Mouse (Mus musculus) layer of hippocampus, postnatal 14 days (tissue): ENCODE measurements around the gene Ilf2. TPM values are rescaled to one million over a fixed set of nuclear protein-coding genes. Genes with fewer than 3 reads are reported as not detected.

Source experiments
- DNase-seq, 2 experiments: peaks; one replicate each; pipeline ENCODE4 v3.0.0; 2021 to 2022; ENCODE audit warnings: low spot score in 2 of 2, mixed read lengths in 1 of 2
- long read RNA-seq, 2 experiments: library from polyadenylated mRNA; stranded (forward); transcript quantifications; one replicate each; pipeline ENCODE4 v2.0.0; 2021
- total RNA-seq, 2 experiments: library from RNA; stranded (reverse); gene quantifications; 2 replicates each; pipeline ENCODE4 v1.2.3; 2021

Gene Ilf2
- 10 to 100 TPM; 86.0 to 87.9 TPM for total RNA-seq
- long read RNA-seq, experiment 1, transcript Ilf2-201 (14 exons, 2,027 nt), result major isoform, 70 of 80 reads
- long read RNA-seq, experiment 1, partial matches to known transcripts, result 4 of 80 reads
- long read RNA-seq, experiment 1, other reads (novel, unspliced or antisense), result 5 of 80 reads
- long read RNA-seq, experiment 2, transcript Ilf2-201 (14 exons, 2,027 nt), result major isoform, 111 of 123 reads
- long read RNA-seq, experiment 2, partial matches to known transcripts, result 5 of 123 reads
- long read RNA-seq, experiment 2, other reads (novel, unspliced or antisense), result 6 of 123 reads

DNA sequence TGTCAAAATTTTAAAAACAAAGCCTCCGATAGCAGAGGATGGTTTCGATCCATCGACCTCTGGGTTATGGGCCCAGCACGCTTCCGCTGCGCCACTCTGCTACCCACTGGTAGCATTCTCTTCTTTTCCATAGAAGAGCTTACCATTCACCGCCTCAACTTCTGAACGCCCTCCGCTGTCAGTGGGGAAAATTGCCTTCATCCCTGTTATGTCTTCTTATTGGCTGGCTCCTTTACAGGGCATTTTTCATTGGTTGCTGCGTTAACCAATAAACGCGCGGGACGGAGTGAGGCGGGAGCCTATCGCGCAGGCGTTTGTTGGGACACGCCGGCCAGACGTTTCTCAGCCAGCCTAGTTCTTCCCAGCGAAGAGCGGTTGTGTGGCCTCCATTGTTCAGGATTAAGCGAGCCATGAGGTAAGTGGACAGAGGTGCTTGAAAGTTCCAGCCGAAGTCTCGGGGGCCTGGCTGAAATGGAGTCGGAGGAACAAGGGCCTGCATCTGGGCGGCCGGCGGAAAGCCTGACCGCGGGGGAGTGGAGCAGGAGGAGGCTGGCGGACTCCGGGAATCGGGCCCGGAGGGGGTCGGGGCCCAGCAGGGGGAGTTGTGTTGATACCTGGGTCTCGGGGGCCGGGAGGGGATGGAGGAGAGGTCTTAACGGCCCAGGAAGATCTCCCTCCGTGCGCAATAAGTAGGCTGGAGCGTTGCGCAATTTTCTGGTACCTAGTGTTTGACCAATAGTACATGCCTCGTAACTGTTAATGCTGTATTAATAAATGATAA is at the start of gene Ilf2:
TSS of gene Ilf2 (plus strand) at position 296 of the 781 bp plus-strand sequence.
- DNase-seq, result peak; percentile 96 to 98

DNA sequence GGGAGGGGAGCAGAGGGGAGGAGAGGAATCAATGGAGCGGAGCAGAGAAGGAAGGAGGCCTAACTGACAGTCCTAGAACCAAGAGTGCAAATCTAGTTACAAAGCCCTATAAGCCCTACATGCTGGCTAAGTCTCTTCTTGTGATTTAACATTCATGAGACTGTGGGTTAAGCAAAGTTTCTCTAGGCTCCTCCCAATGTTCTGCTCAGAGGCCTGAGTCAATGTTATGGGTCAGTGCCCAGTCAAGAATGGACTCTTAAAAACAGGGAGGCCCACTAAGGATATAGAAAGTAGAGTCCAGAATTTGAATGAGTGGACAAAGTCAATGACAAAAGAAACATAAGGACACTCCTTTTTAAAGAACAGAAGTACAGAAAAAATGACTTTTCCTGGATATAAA is 48.4 kb upstream of the Ilf2 start:
- no peak for DNase-seq

DNA sequence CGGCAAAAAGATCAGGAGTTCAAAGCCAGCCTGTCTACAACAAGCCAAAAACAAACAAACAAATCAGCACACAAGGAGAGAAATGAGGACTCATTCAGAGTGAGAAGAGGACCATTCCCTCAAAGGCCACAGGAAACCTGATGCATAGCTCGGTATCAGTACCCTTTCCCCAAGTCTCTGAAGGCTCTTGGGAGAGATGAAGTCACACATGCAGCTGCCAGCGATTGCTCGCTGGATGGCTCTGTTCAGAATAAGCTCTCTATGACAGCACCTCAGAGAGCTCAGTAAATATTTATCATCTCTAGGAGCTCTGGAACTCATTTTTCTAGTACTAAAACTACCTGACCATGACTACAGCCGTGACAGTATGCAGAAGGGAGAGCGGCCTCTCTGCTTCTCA is 47.7 kb upstream of the Ilf2 start:
- no peak for DNase-seq

DNA sequence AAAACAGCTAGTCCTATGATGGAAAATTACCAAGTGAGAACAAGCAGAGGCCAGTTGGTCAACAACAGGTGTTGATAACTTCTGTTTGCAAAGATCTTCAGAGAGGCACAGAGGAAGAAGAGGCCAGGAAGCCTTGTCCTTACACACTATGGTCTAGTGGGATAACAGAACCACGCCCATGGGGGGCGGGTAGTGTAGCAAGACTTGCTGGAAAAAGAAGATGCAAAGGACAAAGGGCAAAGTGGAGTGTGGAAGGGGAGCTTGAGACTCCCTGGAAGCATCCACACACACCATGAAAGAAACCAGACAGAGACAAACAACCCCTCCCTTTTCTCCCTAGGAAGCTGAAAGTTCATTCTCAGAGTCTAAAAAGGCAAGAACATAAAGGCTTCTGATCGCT is 46.4 kb upstream of the Ilf2 start:
- no peak for DNase-seq

DNA sequence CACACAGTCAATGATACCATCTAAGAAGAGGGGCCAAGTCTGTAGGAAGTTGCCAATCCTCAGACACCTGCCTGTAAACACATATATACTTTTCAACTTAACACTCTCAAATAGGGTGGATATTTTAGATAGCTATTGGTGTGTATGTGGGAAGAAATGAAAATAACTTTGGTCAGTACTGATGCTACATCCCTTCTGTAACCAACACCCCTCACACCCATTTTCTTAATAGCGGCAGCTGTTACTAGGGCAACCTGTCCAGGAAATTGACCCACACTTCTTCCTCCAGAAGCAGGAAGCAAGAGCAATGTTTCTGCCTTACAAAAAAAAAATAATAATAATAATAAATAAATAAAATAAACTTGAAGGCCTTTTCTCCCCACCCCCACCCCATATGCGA is 43.6 kb upstream of the Ilf2 start:
- no peak for DNase-seq

DNA sequence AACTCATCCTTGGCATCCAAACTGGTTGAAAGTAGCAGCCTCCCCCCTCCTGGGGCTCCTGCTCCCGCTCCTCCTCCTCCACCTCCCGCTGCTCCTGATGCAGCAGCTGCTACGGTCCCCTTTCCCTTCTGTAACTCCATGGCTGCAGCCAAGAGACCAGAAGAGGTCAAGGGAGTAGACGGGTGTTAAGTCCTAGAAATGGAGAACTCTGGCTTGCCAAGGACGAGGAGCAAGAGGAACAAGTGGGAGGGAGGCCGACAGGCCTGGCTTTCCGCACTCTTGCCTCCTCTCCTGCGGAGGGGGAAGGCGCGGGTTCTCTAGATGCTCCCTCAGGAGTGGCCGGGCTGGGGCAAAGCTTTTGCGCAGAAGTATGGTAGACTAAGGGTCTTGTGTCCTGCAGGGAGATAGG is 43.1 kb upstream of the Ilf2 start:
- no peak for DNase-seq

DNA sequence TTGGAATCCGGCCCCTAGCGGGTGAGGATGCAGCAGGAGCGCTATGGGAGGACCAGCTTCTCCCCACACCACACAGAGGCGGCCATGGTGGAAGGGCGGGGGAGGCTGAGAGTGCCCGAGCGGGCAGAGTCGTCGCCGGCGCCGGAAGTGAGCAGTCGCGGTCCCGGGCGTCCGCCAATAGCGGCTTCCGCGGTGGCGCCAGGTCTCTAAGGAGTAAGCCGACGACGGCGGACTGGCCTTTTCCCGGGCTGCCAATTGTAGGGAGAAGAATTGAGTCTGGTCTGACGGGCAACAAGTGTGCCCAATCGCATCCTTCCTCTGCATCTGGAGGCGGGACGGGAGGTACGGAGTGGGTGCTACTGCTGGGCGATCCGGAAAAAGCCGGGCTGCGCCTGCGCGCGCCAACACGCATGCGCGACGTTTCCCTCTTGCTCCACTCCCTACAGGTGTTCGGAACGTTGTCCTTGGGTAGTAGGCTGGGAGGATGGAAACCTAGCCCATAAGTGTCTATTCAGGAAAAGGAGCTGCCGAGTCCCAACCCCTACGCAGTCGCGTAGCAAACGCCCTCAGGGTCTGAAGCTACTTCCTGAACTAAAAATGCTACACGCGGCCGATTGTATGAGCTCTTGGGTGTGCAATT is 42.4 kb upstream of the Ilf2 start, which contains the start of gene Ints3:
TSS of gene Ints3 (minus strand) at position 242 of the 640 bp plus-strand sequence.
- DNase-seq, result peak; percentile 100

DNA sequence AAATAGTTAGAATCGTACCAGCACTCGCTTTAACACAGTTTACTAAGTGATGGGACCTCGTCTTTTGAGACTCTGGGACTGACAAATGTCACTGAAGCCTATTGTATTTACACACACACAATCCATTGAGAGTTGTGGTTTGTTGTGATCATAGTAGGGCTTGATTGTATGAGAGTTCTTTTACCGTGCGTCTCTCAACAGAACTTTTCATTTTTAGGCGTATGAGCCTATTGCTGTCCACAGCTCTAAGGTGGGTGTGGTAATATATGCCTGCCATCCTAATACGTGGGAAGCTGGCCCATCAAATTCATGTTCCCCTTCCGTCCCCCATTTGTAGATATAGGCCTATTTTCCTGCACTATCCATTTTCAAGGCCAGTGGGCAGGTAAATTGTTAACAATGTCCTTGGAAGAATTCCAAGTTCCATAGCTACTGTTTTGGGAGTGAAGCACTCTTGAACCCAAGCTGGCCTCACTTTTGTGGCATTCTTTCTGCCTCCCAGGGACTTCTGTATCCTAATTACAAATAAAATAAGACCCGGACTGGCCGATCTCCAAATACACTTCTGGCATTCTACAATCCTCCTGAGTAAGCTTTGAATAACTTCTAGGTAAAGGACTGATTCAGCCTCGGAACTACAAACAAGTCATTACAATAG is 41.7 kb upstream of the Ilf2 start:
- no peak for DNase-seq

DNA sequence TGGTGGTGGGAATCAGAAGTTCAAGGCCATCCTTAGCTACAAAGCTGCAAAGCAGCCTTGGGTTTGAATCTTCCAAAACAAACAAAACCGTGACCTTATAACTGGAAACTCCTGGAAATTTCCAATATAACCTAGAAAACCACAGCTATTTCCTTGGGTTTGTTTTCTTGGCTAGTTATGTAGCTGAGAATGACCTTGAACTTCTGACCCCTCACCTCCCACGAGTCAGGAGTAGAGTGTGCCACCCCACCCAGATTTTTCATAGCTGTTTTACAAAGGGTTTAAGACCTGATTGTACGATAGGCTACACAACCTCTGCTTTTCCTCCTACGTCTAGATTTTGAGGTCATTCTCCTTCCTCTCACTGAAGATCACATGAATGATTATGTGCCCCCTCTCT is 38.8 kb upstream of the Ilf2 start:
- no peak for DNase-seq

DNA sequence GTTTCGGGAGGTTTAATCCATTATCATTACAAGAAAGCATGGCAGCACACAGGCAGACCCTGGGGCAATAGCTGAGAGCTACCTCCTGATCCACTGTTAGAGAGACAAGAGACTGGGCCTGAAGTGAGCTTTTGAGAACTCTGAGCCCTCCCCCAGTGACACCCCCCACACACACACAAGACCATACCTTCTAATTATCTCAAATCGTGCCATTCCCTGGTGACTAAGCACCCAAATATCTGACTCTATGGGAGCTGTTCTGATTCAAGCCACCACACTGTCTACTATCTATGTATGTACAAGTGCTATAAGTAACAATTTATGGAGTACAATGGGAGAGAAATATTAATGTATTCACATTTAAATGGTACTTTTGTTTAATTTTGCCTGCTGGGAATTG is 35.2 kb upstream of the Ilf2 start:
- no peak for DNase-seq

DNA sequence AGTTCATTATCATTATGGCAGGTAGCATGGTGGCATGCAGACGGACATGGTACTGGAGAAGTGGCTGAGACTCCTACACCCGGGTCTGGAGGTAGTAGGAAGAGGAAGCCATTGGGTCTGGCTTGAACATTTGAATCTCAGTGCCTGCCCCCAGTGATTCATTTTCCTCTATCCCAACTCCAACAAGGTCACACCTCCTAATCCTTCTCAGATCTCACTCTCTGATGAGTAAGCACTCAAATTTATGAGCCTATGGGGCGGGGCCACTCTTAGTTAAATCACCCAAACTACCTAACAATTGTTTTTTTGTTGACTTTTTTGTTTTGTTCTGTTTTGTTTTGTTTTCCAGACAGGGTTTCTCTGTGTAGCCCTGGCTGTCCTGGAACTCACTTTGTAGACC is 31.9 kb upstream of the Ilf2 start:
- no peak for DNase-seq

DNA sequence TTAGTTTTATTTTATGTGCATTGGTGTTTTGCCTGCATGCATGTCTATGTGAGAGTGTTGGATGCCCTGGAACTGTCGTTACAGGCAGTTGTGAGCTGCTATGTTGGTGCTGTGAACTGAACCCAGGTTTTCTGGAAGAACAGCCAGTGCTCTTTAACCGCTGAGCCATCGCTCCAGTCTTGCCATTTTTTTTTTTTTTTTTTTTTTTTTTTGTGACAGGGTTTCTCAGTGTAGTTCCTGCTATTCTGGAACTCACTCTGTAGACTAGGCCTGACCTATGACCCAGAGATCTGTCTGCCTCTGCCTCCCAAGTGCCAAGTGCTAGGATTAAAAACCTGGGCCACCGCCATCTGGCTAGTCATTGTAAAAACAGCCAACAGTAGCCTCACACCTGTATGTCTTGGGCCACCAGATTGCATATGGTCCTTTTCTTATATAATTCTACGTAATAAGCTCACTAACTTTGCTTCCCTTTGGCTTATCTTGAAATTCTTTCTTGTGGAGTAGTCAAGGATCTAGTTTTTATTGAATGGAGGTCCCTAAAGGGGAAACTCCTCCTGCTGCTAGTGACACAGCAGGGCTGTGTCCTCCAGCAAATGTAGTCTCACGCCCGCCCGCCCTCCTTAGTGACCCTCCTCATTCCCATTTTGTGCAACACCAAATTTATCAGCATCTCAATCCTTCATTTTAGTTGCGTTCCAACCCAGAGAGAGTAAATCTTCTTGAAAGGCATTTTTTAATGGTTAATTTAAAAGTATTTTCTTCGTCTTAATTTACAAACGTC is 30.3 kb upstream of the Ilf2 start:
- DNase-seq, result no peak

DNA sequence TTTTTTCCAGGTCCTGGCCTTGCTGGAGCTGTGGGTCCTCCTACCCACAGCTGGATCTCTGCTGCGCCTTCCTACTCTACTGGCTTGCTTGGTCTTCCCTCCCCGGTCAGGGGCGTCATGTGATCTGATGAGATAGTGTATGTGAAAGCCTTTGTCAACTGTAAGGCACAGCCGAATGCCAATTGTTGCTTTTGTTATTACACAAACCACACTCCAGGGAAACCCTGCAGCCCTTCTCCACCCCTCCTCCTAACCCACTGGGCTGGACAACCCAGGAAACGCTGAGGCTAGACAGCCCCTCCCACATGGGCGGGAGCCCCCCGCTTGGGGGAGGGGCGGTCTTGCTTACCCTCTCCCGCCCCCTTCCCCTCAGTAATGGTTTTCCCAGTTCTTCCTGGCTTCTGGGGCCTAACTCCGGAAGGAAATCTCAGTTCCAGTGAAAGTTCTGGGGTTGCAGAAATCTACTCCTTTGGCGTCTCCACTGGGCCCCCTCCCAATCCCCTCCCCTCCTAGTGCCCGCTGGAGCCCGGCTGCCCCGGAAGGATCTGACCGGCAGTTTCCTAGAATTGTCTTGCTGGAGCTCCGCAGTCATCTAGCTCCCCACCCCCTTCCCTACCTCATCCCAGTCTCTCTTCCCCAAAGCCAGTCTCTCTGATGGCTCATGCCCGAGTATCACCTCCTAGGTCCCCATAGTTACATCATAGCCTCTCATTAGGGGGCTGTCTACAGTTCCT is 29.4 kb upstream of the Ilf2 start:
- DNase-seq, result peak; percentile 69 to 75

DNA sequence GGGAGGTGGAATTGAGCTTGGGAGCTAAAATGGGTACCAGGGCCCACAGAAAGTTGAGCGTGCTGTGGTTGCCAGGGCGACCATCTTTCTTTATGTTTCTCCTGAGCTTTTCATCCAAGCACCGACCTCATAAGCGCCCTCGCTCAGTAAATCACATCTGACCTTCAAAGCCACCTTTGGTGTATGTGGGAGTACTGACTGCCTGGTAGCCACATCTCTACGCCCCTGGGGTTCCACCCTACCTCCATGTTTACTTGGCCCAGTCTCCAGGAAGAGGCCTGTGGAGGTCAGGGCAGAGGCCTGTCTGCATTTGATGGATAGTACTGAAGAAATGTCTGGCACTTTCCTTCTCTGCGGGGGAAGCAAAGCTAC is 28.8 kb upstream of the Ilf2 start:
- no peak for DNase-seq

DNA sequence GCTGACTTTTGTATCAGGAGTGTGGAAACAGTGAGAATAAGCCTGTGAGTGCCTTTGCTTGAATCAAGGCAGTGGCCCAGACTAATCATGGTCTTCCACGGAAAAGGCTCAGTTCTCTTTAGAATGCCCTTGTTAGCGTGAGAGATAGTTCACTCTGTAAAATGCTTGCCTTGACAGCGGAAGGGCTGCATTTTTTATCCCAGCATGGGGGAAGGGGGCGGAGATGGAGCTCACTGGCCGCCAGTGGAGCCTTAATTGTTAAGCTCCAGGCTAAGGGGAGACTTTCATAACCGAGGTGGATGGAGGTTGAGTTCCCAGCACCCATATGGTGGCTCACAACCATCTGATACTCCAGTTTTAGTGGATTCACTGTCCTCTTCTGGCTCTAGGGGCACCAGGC is 27.3 kb upstream of the Ilf2 start:
- DNase-seq, result no peak

DNA sequence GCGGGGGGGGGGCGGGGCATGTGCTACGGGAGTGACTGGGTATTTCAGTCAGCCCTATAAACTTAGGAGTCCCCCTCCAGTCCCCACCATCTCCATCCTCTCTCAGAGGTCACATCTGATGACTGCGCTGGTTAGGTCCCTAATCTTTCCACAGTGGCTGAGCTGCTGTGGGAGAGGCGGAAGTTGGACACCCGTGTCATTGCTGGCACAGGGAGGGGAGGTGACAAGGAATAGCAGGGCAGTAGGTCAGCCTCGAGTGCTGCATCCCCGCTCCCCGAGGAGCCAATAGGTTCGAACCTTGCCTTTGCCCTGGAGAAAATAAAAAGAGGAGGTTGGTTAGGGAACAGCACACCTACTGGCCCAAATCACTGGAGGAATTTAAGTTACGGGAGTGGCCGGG is 25.1 kb upstream of the Ilf2 start:
- DNase-seq, result no peak

DNA sequence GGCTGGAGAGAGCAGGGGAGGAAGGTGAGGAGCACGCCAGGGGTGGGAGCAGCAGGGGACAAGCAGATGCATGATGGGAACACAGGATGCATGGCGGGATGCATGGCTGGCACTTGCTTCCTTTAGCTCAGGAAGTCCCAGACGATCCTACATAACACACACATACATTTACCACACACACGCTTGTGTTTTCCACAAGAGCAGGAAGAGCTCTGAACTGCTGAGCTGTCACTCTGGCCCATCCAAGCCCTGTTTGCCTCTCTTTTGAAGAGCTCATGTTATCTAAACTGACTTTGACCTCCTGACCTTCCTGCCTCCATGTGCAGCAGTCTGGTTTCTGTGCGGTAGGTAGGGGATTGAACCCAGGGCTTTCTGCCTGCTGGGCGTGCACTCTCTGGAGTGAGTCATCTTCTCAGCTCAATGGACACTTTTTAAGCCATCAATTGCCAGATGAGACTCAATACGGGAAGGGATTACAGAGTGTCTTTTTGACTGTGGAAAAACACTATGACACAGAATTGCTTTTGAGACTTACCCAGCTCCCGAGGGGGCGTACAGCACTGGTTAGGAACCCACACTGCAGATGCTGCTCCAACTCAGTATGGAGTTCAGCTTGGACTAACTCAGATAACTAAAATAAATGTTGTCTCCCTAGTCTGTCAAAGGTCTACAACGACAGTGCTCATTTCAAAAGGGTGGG is 24.4 kb upstream of the Ilf2 start:
- peak in 1 of 2 experiments; percentile 39 for DNase-seq

DNA sequence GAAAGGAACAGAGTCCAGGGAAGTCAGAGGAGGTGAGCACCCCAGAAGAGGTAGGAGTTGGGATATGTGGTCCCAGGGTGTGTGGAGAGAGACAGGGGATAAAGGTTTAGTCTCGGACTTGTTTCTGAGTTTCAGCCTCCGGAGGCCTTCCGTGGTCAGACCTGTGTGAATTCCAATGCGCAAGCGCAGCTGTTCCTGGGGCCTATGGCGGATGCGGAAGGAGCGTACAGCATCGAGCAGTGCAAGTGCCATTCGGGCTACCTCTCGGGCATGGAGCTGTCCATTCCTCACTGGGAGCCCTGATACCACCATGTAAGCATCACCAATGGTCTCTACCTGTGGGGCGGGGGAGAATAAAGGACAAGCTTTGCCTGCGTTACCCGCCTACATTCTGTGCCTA is 21.0 kb upstream of the Ilf2 start:
- no peak for DNase-seq

DNA sequence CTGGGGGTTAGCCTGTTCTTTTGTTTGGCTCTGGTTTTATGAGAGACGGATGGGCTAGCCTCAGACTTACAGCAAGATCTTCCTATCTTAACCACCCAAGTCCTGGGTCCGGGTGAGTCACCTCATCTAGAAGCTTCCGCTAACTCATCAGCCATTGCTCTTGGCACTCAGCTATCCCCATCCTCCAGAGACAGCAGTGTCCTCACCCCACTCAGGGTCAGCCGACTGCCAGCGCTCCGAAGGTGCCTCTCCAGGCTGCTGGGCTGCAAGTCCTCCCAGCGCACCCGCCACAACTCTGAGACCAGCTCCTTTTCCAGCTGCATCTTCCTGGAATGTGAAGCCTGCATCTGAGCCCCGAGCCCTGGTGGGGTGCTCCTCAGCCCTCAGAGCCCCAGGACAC is 16.2 kb upstream of the Ilf2 start:
- no peak for DNase-seq

DNA sequence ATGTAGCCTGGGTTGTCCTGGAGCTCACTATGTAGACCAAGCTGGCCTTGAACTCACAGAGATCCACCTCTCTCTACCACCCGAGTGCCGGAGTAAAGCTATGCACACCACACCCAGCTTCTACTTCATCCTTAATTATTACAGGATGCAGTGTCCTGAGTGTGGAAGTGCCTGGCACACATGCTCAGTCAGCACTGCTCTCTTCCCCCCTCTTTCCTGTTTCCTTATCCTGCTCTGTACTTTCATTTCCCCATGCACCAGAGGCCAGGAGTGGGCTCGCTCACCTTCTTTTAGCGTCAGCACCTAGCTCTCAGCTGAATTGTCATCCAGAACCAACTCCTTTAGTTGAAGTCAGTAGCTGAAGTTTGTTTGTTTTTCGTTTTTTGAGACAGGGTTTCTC is 15.6 kb upstream of the Ilf2 start:
- DNase-seq, result no peak
